In the genomic region with DNA sequence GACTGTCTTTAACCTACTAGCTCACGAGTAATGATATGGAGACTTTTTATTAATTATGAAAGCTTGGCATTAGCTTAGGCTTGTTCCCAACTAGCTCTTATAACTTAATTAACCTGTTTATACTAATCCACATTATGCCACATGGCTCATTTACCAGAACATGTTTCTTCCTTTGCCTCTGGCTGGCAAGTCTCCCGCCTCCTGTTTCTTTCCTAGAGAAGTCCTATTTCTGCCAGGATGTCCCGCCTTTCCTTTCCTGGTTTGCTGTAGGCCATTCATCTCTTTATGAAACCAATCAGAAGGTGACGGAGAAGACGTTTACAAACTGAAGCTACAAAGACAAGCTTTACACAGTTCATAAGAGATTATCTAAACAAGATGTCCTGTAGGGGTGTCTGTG, we compare ENCODE assay signal across 18 mouse cellular contexts.
"Had no signal": no experiment of that assay in that cellular context is flagged by ENCODE, and none has a peak within 500 bp of the region (broad histone marks: within the 10 kb centered on the region; RNA-seq: fewer than 3 reads in every experiment).

No protein-coding gene starts in this region.

- H3K4me1 ChIP-seq: midbrain, embryonic 10.5 days had no signal

- H3K27ac ChIP-seq: lung, embryonic 15.5 days; midbrain, embryonic 10.5 days; midbrain, embryonic 12.5 days; neural tube, embryonic 13.5 days; neural tube, embryonic 15.5 days had no signal

- H3K4me3 ChIP-seq: lung, embryonic 15.5 days; midbrain, embryonic 10.5 days; midbrain, embryonic 12.5 days; myocyte; neural tube, embryonic 13.5 days; neural tube, embryonic 15.5 days had no signal

- H3K27me3 ChIP-seq: lung, embryonic 15.5 days; midbrain, embryonic 12.5 days; neural tube, embryonic 13.5 days; neural tube, embryonic 15.5 days had no signal

- DNase-seq: lung, adult 18-20 months; lung, postnatal 14 days; lung, postnatal 4 days; midbrain, embryonic 14.5 days; retina, postnatal 1 day; right cerebral cortex, adult 18-20 months; right cerebral cortex, postnatal 25 days; right cerebral cortex, postnatal 4 days; spleen, adult 18-20 months; thymus, adult 18-20 months; thymus, postnatal 14 days; thymus, postnatal 36 days had no signal
